Mouse (Mus musculus) heart, adult 18-20 months (tissue): Measurements from ENCODE around the gene Per1. TPM values are rescaled to one million over a fixed set of nuclear protein-coding genes. Genes with fewer than 3 reads are reported as not detected.

Source experiments
- DNase-seq, 2 experiments: peaks; one replicate each; pipeline ENCODE4 v3.0.0; 2021 to 2022; ENCODE audit warnings: mixed read lengths in 1 of 2
- total RNA-seq, 2 experiments: library from RNA; stranded (reverse); gene quantifications; 2 replicates each; pipeline ENCODE4 v1.2.3; 2021

The Per1 gene
- total RNA-seq, 2 experiments from 2014 or later = 38.8 to 48.5 TPM

DNA sequence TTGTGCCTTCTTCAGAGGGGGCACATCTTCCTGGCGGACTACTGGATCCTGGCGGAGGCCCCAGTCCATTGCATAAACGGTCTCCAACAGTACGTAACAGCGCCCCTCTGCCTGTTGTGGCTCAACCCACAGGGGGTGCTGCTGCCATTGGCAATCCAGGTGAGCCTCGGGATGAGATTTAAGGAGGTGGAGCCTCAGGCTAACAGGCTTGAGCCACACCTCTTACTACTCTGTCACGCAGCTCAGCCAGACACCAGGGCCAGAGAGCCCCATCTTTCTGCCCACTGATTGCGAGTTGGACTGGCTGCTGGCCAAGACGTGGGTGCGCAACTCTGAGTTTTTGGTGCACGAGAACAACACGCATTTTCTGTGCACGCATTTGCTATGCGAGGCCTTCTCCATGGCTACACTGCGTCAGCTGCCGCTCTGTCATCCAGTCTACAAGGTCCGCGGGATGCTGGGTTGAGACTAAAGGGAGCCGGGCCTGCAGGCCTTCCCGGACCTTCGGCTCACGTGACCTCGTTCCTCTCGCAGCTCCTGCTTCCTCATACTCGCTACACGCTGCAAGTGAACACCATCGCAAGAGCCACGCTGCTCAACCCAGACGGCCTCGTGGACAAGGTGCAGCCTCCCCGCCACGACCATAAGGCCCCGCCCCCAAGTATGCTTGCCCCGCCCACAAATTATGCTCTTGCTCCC lies 39.1 kb downstream of the Per1 start:
- peak; percentile 39 to 69 for DNase-seq

DNA sequence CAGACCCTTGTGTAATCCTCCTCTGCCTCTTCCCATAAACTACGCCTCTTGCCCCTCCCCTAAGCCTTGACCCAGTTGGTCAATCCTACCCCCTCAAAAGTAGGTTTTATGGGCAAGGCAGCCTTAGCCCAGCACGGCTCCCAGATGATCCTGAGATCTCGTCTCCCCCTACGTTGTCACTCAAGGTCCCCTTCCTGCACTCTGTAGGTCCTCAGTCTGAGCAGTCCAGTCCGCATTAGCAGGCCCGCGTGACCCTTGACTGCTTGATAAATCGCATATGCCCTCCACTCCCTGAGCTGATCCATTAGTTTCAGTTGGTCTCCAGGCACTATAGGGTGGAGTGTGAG lies 39.6 kb downstream of the Per1 start:
- no peak for DNase-seq

DNA sequence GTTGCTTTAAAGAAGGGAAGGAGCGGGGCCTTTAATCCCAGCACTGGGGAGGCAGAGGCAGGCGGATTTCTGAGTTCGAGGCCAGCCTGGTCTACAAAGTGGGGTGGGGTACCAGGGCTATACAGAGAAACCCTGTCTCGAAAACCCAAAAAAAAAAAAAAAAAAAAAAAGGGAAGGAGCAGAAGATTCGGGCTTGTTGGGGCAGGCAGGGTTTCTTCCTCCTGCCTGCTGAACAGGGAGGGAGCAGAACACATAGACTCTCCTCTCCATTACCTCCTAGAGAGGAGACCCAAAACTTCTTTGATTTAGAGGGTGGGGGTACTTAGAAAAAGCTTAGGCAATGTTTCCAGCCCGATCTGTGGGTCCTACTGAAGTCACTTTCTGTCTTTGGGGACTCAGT lies 40.3 kb downstream of the Per1 start:
- DNase-seq = no peak

DNA sequence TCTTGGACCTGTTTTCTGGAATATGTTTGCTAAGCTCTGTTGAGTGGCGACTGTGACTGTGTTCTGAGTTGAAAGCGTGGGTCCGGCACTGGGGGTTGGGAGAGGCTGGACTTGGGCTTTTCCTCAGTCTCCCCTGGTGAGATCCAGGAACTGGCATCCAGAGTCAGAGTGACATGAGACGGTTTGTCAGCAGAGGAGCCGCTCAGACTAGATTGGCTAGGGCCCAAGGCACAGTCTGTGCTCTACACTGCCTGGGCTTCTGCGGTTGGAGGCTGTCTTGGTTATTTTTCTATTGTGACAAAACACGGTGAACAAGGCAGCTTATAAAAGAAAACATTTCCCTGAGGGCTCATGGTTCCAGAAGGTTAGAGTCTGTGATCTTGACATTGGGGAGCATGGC lies 52.5 kb downstream of the Per1 start:
- DNase-seq = no peak

DNA sequence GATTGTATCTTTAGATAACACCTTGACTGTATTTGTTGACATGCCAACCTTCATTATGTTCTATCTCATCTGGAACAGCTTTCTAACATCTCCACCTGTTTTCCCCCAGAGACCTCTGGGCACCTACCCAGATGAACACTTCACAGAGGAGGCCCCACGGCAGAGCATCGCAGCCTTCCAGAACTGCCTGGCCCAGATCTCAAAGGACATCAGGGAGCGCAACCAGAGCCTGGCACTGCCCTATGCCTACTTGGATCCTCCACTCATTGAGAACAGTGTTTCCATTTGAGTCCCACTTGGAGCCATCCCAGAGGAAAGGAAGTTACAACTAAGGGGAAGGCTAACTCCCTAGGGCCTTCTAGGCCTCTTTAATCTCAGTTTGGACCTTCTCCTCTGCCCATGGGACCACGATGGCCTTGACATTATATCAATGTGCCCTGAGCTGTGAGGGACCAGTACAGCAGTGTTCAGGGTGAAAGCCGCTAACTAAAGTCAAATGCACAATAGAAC lies 53.5 kb downstream of the Per1 start:
- DNase-seq = no peak

DNA sequence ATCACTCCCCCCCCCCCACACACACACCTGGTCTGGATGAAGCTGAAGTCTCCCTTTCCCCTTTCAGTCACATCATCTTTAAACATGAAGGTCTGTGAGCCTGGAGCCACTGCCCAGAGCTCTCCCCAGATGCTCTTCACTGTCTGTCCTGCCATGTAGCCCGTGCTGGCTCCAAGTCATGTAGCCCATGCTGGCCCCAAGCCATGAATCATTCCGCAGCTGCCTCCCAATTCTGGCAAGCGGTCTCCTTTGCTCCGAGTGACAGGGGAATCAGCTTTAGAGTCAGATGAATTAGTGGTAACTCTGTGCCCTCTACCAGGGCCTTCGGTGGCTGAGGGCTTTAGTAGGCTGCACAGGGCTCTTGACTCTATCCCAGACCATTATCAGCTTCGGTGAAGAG lies 54.7 kb downstream of the Per1 start:
- no peak for DNase-seq

DNA sequence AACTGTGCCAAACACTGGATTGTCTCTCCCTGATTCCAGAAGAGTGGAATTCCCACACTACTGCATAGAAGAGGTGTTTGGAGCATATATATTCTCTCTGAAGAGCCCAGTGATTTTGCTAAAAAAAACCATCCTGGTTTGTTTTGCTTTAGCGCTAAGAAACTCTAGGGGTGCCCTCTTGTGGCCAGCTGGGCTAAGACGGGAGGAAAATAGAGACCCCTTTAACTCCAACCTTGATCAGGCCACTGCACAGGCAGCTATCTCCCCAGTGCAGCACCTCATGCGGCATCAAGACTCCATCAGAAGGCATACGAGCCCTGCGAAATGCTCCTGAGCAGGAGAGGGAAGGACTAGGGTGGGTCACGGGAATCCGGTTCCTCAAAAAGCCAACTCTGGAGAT lies 55.4 kb downstream of the Per1 start:
- DNase-seq = peak; percentile 59 to 86

DNA sequence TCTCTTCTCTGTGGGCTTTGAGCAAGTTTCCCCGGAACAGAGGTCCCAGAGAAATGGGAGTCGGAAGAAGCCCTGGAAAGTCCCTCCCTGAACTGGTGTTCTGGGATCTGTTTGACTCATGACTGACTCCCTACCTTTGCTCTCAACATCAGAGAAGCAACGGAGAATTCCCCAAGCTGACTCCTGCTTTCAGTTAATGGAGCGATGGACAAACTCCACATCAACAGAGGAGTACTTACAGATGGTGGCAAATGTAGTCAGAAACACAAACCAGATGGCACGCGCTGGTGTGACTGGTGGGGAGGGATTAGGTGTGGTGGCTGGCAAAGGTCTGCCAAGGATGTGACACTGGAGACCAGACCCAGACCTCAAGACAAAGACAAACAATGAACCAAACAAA lies 56.0 kb downstream of the Per1 start:
- no peak for DNase-seq

DNA sequence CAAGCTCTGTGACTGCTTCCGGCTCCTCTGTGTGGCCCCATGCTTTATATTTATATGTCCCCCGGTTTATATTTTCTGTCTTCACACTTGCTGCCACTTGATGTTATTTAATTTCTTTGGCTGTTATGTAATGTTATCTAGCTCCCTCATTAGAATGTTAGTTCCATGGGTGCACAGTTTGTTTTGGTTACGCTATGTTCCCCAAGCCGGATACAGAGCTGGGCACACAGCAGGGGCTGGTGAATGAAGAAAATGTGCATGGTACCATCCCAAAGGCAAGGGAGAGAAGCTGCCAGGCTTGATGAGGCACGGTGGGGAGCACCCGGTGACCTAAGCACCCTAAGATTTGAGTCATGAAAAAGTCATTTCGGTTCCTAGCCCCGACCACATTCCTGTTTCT lies 58.8 kb downstream of the Per1 start:
- no peak for DNase-seq

DNA sequence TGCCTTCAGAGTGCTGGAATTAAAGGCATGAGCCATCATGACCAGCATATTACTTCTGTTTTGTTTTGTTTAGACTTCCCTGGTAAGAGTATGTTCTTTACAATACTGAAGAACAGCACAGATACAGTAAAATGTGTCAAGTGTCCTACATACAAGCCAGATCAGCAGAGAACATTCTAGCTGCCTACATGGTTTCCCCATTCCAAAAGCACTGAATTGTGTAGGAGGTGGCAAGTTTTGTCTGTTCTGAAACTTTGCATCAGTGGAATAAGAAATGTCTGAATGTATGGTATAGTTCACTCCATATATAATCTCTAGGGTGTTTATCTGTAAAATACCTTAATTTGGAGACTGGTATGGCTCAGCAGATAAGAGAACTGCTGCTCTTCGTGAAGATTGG lies 60.3 kb downstream of the Per1 start:
- DNase-seq = no peak

DNA sequence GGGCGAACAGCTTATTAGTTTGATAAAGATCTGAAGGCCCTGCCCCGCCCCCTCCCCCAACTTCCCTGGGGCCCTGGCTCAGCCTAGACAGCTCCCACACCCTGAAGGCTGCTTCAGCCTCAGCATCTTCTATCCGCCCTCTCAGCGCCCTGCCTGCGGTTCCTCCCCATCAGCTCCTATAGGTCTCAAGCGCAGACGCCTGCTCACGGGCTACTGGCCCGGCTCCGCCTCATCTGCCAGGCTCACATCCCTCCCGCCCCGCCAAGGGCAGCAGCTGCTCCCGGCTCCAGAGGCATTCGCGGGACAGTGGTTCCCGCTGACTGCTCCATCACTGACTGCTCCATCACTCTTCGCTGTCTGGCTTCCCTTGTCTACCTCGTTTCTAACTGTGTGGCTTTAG lies 61.8 kb downstream of the Per1 start, which contains the start of gene Alox12b:
Gene Alox12b, plus strand, starts transcription at position 190 of the 400 bp plus-strand sequence.
- no peak for DNase-seq

Other genes starting within 250 kb of the Per1 start
- gene Ndel1, start 223.4 kb upstream of the Per1 start, total RNA-seq = 10 to 100 TPM; 61.2 to 64.3 TPM
- under 1 TPM; 0.15 to 0.21 TPM for gene Rnf222, start 206.7 kb upstream of the Per1 start, total RNA-seq
- gene Rpl26, start 193.6 kb upstream of the Per1 start, total RNA-seq = 100 to 1,000 TPM; 679 to 731 TPM
- gene Odf4, start 168.1 kb upstream of the Per1 start, total RNA-seq = not detected
- 10 to 100 TPM; 20.6 to 23.5 TPM for gene Arhgef15, start 137.7 kb upstream of the Per1 start, total RNA-seq
- 1 to 10 TPM; 4.8 to 9.3 TPM for gene Slc25a35, start 127.1 kb upstream of the Per1 start, total RNA-seq
- 100 to 1,000 TPM in 1 of 2 experiments, 10 to 100 TPM in 1; 87.5 to 102 TPM for gene Rangrf, start 120.0 kb upstream of the Per1 start, total RNA-seq
- 1 to 10 TPM; 5.4 to 6.2 TPM for gene Pfas, start 86.8 kb upstream of the Per1 start, total RNA-seq
- 10 to 100 TPM; 10.9 to 13.9 TPM for gene Ctc1, start 79.3 kb upstream of the Per1 start, total RNA-seq
- 1 to 10 TPM in 1 of 2 experiments, under 1 TPM in 1; 0.67 to 1.5 TPM for gene Aurkb, start 49.6 kb upstream of the Per1 start, total RNA-seq
- gene Borcs6, start 35.5 kb upstream of the Per1 start, total RNA-seq = 10 to 100 TPM; 16.7 to 19.3 TPM
- gene Tmem107, start 24.4 kb upstream of the Per1 start, total RNA-seq = 1 to 10 TPM; 5.3 to 7.0 TPM
- 10 to 100 TPM; 53.9 to 55.4 TPM for gene Vamp2, start 6.7 kb upstream of the Per1 start, total RNA-seq
- gene Hes7, start 25.2 kb downstream of the Per1 start, total RNA-seq = under 1 TPM in 1 of 2 experiments, not detected in 1; 0.15 TPM
- under 1 TPM; 0.23 to 0.27 TPM for gene 9130213A22Rik, start 27.4 kb downstream of the Per1 start, total RNA-seq
- gene Aloxe3, start 30.7 kb downstream of the Per1 start, total RNA-seq = not detected
- not detected for gene Alox12b, start 61.8 kb downstream of the Per1 start, total RNA-seq
- gene Alox8, start 102.6 kb downstream of the Per1 start, total RNA-seq = 1 to 10 TPM; 1.1 to 2.2 TPM
- 1 to 10 TPM; 1.3 to 1.5 TPM for gene Gucy2e, start 141.8 kb downstream of the Per1 start, total RNA-seq
- 1 to 10 TPM; 2.8 TPM for gene Cntrob, start 228.6 kb downstream of the Per1 start, total RNA-seq
- gene Trappc1, start 228.8 kb downstream of the Per1 start, total RNA-seq = 10 to 100 TPM; 48.8 to 49.4 TPM
- under 1 TPM in 1 of 2 experiments, not detected in 1; 0.23 TPM for gene Kcnab3, start 231.0 kb downstream of the Per1 start, total RNA-seq
- under 1 TPM; 0.41 to 0.57 TPM for gene Rnf227, start 245.2 kb downstream of the Per1 start, total RNA-seq